Mouse (Mus musculus): Measurements from ENCODE around the gene Hoxc6. TPM values are rescaled to one million over a fixed set of nuclear protein-coding genes. Genes with fewer than 3 reads are reported as not detected.

Gene Hoxc6
- polyA plus RNA-seq, 1 experiment from 2014 or later: 0.11 TPM

- no peaks in the 10 kb centered on the region for H3K9me3 ChIP-seq (replicated peaks)
- H3K9ac ChIP-seq: no peak overlapping the region
- peaks cover 8% of the 10 kb centered on the region; the same call in 1 of the 2 replicates for H3K4me1 ChIP-seq
- WGBS: 2% methylated on average over 13 of the region's 13 CpGs
- H3K4me3 ChIP-seq (replicated peaks): no peak overlapping the region
- peaks cover 94% of the 10 kb centered on the region for H3K27me3 ChIP-seq
- no peaks in the 10 kb centered on the region for H3K36me3 ChIP-seq
- no peak overlapping the region for H3K27ac ChIP-seq (replicated peaks)
- no peak overlapping the region for H3K4me2 ChIP-seq (replicated peaks)
- ATAC-seq (ENCODE audit: insufficient number of reproducible peaks, low FRiP score, low TSS enrichment, low read depth): no peak
Observed at GRCm38 (mm10) chr15:102962492-102962891, 35.6 kb upstream of the Hoxc6 start.

DNA sequence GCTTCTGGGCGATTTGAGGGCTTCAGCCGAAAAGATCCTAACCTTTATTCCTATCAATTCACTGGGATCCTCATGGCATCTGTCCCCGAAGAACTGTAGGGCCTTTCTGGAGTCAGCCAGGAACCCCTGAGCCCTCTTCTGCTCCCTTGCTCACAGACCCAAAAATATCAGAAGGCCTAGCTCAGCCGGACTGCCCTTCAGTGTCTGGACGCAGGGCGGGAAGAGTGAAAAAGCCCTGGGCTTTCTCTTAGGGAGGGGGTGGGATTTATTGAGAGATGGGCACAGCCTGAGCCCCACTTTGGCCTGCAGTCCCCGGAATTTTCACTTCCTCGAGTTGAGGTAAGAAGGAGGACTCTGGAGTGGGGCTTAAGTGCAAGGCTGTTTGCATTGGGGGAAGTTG is 34.8 kb upstream of the Hoxc6 start:
- ATAC-seq (ENCODE audit: insufficient number of reproducible peaks, low FRiP score, low TSS enrichment, low read depth): no peak
- Histone ChIP-seq H3K4me3 (replicated peaks) (no peak overlapping the region), H3K9ac (no peak overlapping the region), H3K9me3 (replicated peaks) (no peaks in the 10 kb centered on the region), H3K4me2 (replicated peaks) (no peak overlapping the region), H3K27ac (replicated peaks) (no peak overlapping the region), H3K4me1 (peaks cover 8% of the 10 kb centered on the region; the same call in 1 of the 2 replicates), H3K27me3 (peaks cover 92% of the 10 kb centered on the region), H3K36me3 (no peaks in the 10 kb centered on the region)
- 3% methylated on average over 8 of the region's 8 CpGs for WGBS

DNA sequence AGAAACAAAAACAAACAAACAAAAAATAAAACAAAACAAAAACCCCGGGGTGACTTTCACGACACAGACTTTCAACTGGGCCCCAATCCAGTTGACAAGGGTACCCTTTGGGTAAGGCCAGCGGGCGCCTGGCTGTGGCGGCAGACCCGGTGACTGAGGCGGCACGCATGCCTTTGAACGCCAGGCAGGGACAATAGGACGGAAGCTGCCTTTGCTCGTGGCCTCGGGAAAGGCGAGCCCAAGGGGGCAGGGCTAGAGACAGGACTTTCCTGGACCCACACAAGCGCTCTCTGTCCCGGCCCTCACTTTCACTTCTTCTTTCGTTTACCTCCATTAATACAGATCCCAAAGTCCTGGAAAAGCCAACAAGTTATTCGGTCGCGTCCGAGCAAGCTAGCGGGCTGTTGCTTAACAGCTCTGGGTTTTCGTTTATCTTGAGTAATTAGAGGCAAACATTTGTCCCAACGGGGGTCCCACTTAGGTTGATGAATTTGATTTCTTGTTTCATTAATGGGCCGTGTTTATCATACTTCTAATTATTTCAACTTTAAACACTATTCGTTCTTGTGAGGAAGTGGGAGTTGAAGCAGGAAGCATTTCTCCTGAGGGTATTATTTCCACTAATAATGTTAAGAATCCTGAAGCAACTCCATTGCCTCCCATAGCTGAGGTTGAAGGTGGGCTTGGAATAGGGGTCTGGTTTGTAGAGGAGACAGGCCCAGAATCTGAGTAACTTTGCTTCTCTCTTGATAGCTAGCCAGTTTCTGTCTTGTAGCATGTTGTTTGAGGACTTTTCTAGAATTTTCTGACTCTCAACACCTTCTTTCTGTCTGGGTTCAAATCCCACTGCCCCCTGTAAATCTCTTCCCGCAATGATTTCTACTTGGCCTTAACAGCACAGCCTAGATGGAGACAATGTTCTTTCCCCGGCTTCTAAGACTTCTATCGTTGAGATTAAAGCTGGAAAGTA is 34.1 kb upstream of the Hoxc6 start:
- no peaks in the 10 kb centered on the region for H3K36me3 ChIP-seq
- 0 out of 2 replicates have a peak overlapping the region, but pooled peaks have one; percentile 4 for H3K4me2 ChIP-seq (replicated peaks)
- no peak overlapping the region for H3K9ac ChIP-seq
- no peaks in the 10 kb centered on the region for H3K9me3 ChIP-seq (replicated peaks)
- WGBS: 2% methylated on average over 28 of the region's 28 CpGs
- peaks cover 8% of the 10 kb centered on the region; the same call in 1 of the 2 replicates for H3K4me1 ChIP-seq
- H3K27me3 ChIP-seq: peaks cover 92% of the 10 kb centered on the region
- ATAC-seq (ENCODE audit: insufficient number of reproducible peaks, low FRiP score, low TSS enrichment, low read depth): no peak
- no peak overlapping the region for H3K27ac ChIP-seq (replicated peaks)
- no peak overlapping the region for H3K4me3 ChIP-seq (replicated peaks)

DNA sequence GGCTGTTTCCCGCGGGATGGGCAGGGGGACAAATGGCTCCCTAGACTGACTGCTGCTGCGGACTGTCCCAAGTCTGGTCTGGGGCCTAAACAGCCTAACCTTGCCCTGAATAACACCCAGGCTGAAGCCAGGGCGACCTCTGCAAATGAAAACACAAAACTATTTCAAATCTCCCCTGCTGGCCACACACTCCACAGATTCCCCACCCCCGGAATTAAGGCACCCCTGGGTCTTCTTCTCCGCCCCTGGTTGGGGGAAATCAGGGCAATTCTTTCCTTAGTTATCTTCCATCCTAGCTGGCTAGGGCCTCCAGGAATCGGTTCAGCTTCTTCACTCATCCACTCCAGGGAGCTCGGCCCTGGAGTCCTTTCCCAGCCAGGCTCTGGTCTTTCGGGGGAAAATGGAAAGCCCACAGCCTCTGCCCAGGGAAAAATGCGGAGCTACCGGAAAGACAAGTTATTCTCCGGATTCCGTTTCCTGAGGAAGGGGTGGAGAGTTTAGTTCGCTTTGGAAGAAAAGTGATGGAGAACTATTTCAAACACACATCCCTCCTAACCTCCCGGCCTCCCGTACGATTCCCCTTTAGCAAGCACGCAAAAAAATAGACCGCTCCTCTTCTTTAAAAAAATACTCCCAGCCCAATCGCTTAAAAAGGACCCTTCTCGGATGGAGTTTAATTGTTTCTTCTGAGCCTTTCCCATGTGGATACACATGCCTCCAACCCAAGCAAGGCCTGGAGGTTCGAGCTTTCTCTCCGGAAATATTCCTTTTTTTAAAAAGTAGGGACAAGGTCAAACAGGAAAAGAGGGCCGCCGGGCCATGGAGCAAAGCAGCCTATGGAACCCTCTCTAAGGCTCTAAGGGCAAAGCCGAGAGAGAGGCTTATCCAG is 32.8 kb upstream of the Hoxc6 start:
- no peak overlapping the region for H3K4me3 ChIP-seq (replicated peaks)
- no peaks in the 10 kb centered on the region for H3K36me3 ChIP-seq
- H3K27ac ChIP-seq (replicated peaks): no peak overlapping the region
- ATAC-seq (ENCODE audit: insufficient number of reproducible peaks, low FRiP score, low TSS enrichment, low read depth): no peak
- H3K9me3 ChIP-seq (replicated peaks): no peaks in the 10 kb centered on the region
- WGBS: 4% methylated on average over 26 of the region's 26 CpGs
- no peak overlapping the region for H3K9ac ChIP-seq
- H3K4me1 ChIP-seq: peaks cover 8% of the 10 kb centered on the region; the same call in 1 of the 2 replicates
- peaks cover 95% of the 10 kb centered on the region for H3K27me3 ChIP-seq
- no peak overlapping the region for H3K4me2 ChIP-seq (replicated peaks)

- H3K4me3 ChIP-seq (replicated peaks): peak overlapping the region; percentile 21
- no peak overlapping the region for H3K9ac ChIP-seq
- no peak overlapping the region for H3K27ac ChIP-seq (replicated peaks)
- ATAC-seq (ENCODE audit: insufficient number of reproducible peaks, low FRiP score, low TSS enrichment, low read depth): peak; percentile 29; the same call in 1 of the 2 replicates
- H3K27me3 ChIP-seq: peaks cover 96% of the 10 kb centered on the region
- H3K9me3 ChIP-seq (replicated peaks): no peaks in the 10 kb centered on the region
- H3K4me2 ChIP-seq (replicated peaks): peak overlapping the region; percentile 32
- H3K4me1 ChIP-seq: peaks cover 8% of the 10 kb centered on the region; the same call in 1 of the 2 replicates
- WGBS: 4% methylated on average over 28 of the region's 30 CpGs
- H3K36me3 ChIP-seq: no peaks in the 10 kb centered on the region
Observed at GRCm38 (mm10) chr15:102965892-102966775, 31.9 kb upstream of the Hoxc6 start.

DNA sequence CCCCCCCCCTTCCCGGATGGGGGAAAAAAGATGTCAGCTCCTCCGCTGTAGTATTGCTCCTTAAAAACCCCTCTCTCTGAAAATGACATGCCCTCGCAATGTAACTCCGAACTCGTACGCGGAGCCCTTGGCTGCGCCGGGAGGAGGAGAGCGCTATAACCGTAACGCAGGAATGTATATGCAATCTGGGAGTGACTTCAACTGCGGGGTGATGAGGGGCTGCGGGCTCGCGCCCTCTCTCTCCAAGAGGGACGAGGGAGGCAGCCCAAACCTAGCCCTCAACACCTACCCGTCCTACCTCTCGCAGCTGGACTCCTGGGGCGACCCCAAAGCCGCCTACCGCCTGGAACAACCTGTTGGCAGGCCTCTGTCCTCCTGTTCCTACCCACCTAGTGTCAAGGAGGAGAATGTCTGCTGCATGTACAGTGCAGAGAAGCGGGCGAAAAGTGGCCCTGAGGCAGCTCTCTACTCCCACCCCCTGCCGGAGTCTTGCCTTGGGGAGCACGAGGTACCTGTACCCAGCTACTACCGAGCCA is 31.2 kb upstream of the Hoxc6 start, which contains the start of gene Hoxc10:
Hoxc10 (plus strand) TSS at position 21 of the 536 bp plus-strand sequence.
- 3% methylated on average over 27 of the region's 27 CpGs for WGBS
- no peaks in the 10 kb centered on the region for H3K9me3 ChIP-seq (replicated peaks)
- H3K4me1 ChIP-seq: peaks cover 8% of the 10 kb centered on the region; the same call in 1 of the 2 replicates
- H3K4me3 ChIP-seq (replicated peaks): peak within 1 kb of the TSS; percentile 21
- H3K36me3 ChIP-seq: no peaks in the 10 kb centered on the region
- H3K27ac ChIP-seq (replicated peaks): no peak within 1 kb of the TSS
- H3K27me3 ChIP-seq: peaks cover 97% of the 10 kb centered on the region
- no peak within 1 kb of the TSS for H3K9ac ChIP-seq
- no peak; the same call in 1 of the 2 replicates for ATAC-seq (ENCODE audit: insufficient number of reproducible peaks, low FRiP score, low TSS enrichment, low read depth)
- H3K4me2 ChIP-seq (replicated peaks): peak within 1 kb of the TSS; percentile 32

DNA sequence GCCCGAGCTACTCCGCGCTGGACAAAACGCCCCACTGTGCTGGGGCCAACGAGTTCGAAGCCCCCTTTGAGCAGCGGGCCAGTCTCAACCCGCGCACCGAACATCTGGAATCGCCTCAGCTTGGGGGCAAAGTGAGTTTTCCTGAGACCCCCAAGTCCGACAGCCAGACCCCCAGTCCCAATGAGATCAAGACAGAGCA is 30.8 kb upstream of the Hoxc6 start, which contains the start of gene Hoxc5:
Hoxc5 (plus strand) TSS at position 132 of the 199 bp plus-strand sequence.
- Histone ChIP-seq H3K27me3 (peaks cover 99% of the 10 kb centered on the region), H3K4me3 (replicated peaks) (peak within 1 kb of the TSS; percentile 21), H3K4me1 (peaks cover 8% of the 10 kb centered on the region; the same call in 1 of the 2 replicates), H3K4me2 (replicated peaks) (peak within 1 kb of the TSS; percentile 32), H3K27ac (replicated peaks) (no peak within 1 kb of the TSS), H3K9ac (no peak within 1 kb of the TSS), H3K36me3 (no peaks in the 10 kb centered on the region), H3K9me3 (replicated peaks) (no peaks in the 10 kb centered on the region)
- ATAC-seq (ENCODE audit: insufficient number of reproducible peaks, low FRiP score, low TSS enrichment, low read depth): no peak
- 5% methylated on average over 12 of the region's 12 CpGs for WGBS

DNA sequence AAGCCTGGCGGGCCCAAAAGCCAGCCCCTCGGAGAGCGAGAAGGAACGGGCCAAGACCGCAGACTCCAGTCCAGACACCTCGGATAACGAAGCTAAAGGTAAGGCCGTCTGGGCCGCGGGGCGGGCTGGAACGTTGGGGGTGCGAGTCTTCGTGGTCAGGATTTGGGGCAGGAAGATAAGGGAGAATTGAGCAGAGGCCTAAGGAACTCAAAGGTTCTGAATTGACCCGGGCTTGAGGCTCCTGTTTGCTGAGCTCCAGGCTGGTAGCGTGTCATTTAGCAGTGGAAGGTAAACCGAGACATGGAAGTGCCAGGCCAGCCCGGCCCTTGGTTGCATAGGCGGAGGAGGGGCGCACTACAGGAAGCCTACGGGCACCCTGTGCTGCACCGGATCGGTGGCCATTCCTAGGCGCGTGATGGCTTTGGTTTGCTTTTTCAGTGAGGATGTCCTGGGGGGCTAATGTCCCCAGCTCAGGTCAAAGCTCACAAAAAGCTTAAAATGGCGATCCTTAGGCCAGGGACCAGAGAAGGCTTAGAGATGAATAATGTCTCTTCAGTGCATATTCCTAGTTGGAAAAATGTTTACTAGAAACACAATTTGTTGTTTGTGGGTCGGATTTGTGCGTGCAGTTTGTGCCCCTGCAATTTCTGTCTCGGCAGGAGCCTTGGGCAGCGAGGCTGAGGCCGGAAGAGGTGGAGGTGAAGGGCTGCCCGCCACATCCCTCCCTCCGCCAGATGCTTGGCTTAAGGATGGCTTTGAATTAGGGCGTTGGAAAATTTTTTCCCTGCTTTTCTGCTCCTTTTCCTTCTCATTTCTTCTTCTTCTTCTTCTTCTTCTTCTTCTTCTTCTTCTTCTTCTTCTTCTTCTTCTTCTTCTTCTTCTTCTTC is 30.3 kb upstream of the Hoxc6 start:
- H3K9me3 ChIP-seq (replicated peaks): no peaks in the 10 kb centered on the region
- peaks cover 8% of the 10 kb centered on the region; the same call in 1 of the 2 replicates for H3K4me1 ChIP-seq
- H3K36me3 ChIP-seq: no peaks in the 10 kb centered on the region
- WGBS: 2% methylated on average over 34 of the region's 34 CpGs
- H3K27me3 ChIP-seq: peaks cover 99% of the 10 kb centered on the region
- ATAC-seq (ENCODE audit: insufficient number of reproducible peaks, low FRiP score, low TSS enrichment, low read depth): no peak
- H3K9ac ChIP-seq: no peak overlapping the region
- no peak overlapping the region for H3K4me3 ChIP-seq (replicated peaks)
- H3K4me2 ChIP-seq (replicated peaks): no peak overlapping the region
- H3K27ac ChIP-seq (replicated peaks): no peak overlapping the region

GRCm38 (mm10) chr15:102969296-102969695 is 28.8 kb upstream of the Hoxc6 start:
- Histone ChIP-seq H3K27ac (replicated peaks) (no peak overlapping the region), H3K4me1 (peaks cover 8% of the 10 kb centered on the region; the same call in 1 of the 2 replicates), H3K9me3 (replicated peaks) (no peaks in the 10 kb centered on the region), H3K36me3 (no peaks in the 10 kb centered on the region), H3K4me2 (replicated peaks) (no peak overlapping the region), H3K27me3 (peaks cover 99% of the 10 kb centered on the region), H3K9ac (no peak overlapping the region), H3K4me3 (replicated peaks) (no peak overlapping the region)
- 37% methylated on average over 1 of the region's 1 CpGs for WGBS
- ATAC-seq (ENCODE audit: insufficient number of reproducible peaks, low FRiP score, low TSS enrichment, low read depth): no peak
